Mouse (Mus musculus) intestine, embryonic 16.5 days (tissue): Measurements from ENCODE around the gene Csmd2. TPM values are rescaled to one million over a fixed set of nuclear protein-coding genes. Genes with fewer than 3 reads are reported as not detected.

Source experiments
- ATAC-seq: fragments of 200-750 bp; cut with Nextera tagmentation; 2 replicates; pipeline ENCODE4 v1.8.0; 2017; ENCODE audit warnings: moderate TSS enrichment, moderate library complexity
- H3K27ac ChIP-seq: fragments of 300-500 bp; sonication (generic); 2 replicates; pipeline ENCODE4 v1.5.1; 2014; ENCODE audit warnings: mild to moderate bottlenecking, low read length
- H3K27me3 ChIP-seq: fragments of 300-500 bp; sonication (generic); replicated peaks from 2 replicates; pipeline ENCODE4 v1.6.1; 2014; ENCODE audit warnings: low read length, control low read depth, mixed read lengths; ENCODE audit not compliant: control insufficient read depth, insufficient read depth
- H3K36me3 ChIP-seq: fragments of 300-500 bp; sonication (generic); 2 replicates; pipeline ENCODE4 v1.6.1; 2014; ENCODE audit warnings: low read length, control low read depth; ENCODE audit not compliant: control insufficient read depth, insufficient read depth
- H3K4me1 ChIP-seq: fragments of 300-500 bp; sonication (generic); 2 replicates; pipeline ENCODE4 v1.6.1; 2014; ENCODE audit warnings: low read length, control low read depth, mixed read lengths; ENCODE audit not compliant: control insufficient read depth, insufficient read depth
- H3K4me2 ChIP-seq: fragments of 300-500 bp; sonication (generic); 2 replicates; pipeline ENCODE4 v1.6.1; 2014; ENCODE audit warnings: low read depth, low read length, control low read depth
- H3K4me3 ChIP-seq: fragments of 300-500 bp; sonication (generic); 2 replicates; pipeline ENCODE4 v1.5.1; 2014; ENCODE audit warnings: mild to moderate bottlenecking, low read length
- H3K9ac ChIP-seq: fragments of 300-500 bp; sonication (generic); 2 replicates; pipeline ENCODE4 v1.6.1; 2014; ENCODE audit warnings: low read depth, low read length
- H3K9me3 ChIP-seq: fragments of 300-500 bp; sonication (generic); 2 replicates; pipeline ENCODE4 v1.6.1; 2016; ENCODE audit warnings: low read length, control low read depth; ENCODE audit not compliant: control insufficient read depth
- WGBS: fragments of 180-500 bp; shearing (Covaris S2); extraction: QIAGEN DNeasy Blood & Tissue Kit; methylation state at CpG from one replicate; pipeline ENCODE4 v1.1.7; 2014; 5-methylcytosine and 5-hydroxymethylcytosine counted together
- polyA plus RNA-seq: library from polyadenylated mRNA; unstranded; fragments of >200 nt; fragmentation: Nextera tagmentation; extraction: Ambion mirVana; gene quantifications from 2 replicates; pipeline ENCODE4 v1.2.1, GENCODE M21; 2015

Csmd2 gene
- polyA plus RNA-seq, 1 experiment from 2014 or later = 0.09 TPM

DNA sequence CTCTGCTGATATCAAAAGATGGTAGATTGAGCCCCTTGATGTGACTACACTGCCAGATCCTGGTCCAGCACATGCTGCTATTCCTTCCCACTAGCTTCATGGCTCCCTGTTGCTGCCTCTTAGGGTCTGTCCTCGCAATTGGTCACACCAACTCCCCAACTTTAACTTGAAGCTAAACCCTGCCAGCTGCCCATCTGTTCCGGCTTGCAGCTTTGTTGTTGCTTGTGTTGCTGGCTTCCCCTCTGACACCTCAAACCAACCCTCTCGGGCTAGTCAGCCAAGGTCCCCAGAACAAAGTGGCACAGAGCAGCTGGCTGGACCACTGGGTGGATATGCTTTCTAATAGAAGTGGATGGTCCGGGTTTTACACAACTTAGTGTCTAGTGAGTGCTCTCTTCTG is 339.1 kb downstream of the Csmd2 start:
- Histone ChIP-seq H3K4me1 (no peaks in the 10 kb centered on the region), H3K9me3 (no peaks in the 10 kb centered on the region), H3K27ac (no peak overlapping the region), H3K9ac (no peak overlapping the region), H3K4me2 (no peak overlapping the region), H3K27me3 (no peaks in the 10 kb centered on the region), H3K36me3 (no peaks in the 10 kb centered on the region), H3K4me3 (no peak overlapping the region)
- no peak for ATAC-seq
- WGBS = 79% methylated on average over 4 of the region's 4 CpGs

DNA sequence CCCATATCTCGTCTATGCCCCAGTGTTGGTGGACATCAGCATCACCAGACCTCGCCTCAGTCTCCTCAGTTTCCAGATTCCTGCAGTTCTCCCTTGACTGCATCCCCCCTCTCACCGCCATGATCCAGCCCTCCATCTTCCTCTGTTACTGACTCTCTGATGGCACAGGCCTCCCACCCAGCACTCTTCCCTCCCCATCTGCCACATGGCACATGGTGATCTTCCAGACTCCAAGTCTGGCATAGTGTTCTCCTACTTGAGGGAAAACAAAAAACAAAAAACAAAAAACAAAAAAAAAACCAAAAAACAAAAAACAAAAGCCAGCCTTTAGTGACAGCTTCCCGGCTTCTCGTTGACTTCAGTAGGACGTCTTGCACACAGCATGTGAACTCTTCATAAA is 339.8 kb downstream of the Csmd2 start:
- Histone ChIP-seq H3K36me3 (no peaks in the 10 kb centered on the region), H3K4me1 (no peaks in the 10 kb centered on the region), H3K27me3 (no peaks in the 10 kb centered on the region), H3K4me2 (no peak overlapping the region), H3K27ac (no peak overlapping the region), H3K4me3 (no peak overlapping the region), H3K9ac (no peak overlapping the region), H3K9me3 (no peaks in the 10 kb centered on the region)
- 86% methylated on average over 6 of the region's 6 CpGs for WGBS
- no peak for ATAC-seq

DNA sequence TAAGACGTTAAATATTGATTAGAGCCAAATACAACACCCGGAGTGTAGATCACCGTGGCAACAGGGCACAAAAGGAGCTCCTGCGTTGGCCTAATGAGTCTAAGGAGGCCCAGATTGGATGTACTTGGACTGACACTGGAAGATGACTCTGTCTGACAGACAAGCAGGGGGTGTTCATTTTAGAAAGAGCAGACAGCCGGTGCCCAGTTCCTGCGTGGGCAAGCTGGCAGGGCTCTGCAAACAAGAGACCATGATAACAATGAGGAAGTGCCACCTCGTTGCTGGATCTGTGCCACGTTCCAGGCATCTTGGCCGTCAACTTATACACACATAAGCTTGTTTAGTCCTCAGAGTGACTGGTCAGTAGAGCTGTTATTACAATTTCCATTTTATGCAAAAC is 342.9 kb downstream of the Csmd2 start:
- H3K9ac ChIP-seq = no peak overlapping the region
- no peak overlapping the region for H3K4me3 ChIP-seq
- no peaks in the 10 kb centered on the region for H3K36me3 ChIP-seq
- no peak for ATAC-seq
- 64% methylated on average over 9 of the region's 9 CpGs for WGBS
- H3K4me2 ChIP-seq = no peak overlapping the region
- H3K4me1 ChIP-seq = no peaks in the 10 kb centered on the region
- H3K9me3 ChIP-seq = no peaks in the 10 kb centered on the region
- H3K27me3 ChIP-seq = no peaks in the 10 kb centered on the region
- no peak overlapping the region for H3K27ac ChIP-seq

DNA sequence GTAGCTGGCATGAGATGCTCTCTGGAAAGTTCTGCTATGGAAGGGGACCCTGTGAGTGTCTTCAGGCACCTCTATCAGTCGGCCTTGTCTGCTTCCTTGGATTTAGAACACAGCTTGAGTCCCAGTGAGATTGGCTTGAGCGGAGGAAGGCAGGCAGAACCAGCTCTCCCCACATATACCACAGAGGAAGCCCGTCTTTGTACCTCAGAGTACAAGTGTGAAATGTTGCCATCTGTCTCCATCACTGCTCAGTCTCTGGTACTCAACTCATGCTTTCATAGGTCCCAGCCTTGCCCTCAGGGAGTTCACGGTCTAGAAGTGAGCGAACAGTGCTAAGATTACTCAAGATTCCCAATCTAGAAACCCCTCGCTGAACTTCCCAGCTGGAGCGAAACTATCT is 352.8 kb downstream of the Csmd2 start:
- WGBS = 87% methylated on average over 7 of the region's 7 CpGs
- ATAC-seq = no peak

DNA sequence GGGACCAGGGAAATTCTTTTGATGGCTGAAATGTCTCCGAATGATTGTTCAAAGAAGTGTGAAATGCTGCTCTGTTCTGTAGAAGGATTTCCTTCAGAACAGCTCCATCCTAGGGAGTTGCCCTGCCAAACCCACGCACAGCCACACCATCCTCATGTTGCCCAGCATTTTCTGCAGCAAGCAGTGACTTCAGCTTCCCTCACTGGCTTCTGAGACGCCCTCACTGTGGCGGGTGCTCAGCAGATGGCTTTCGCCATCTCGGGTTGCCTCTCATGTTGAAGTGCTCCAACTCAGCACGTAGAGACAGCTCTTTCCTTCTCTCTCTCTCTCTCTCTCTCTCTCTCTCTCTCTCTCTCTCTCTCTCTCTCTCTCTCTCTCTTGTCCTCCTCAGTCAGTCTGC is 353.7 kb downstream of the Csmd2 start:
- Histone ChIP-seq H3K27ac (no peak overlapping the region), H3K27me3 (no peaks in the 10 kb centered on the region), H3K9ac (no peak overlapping the region), H3K9me3 (no peaks in the 10 kb centered on the region), H3K4me2 (no peak overlapping the region), H3K36me3 (no peaks in the 10 kb centered on the region), H3K4me3 (no peak overlapping the region), H3K4me1 (no peaks in the 10 kb centered on the region)
- no peak for ATAC-seq
- 53% methylated on average over 7 of the region's 7 CpGs for WGBS

More for the DNA sequence above, 352.8 kb downstream of the Csmd2 start:
- no peak overlapping the region for H3K4me2 ChIP-seq
- no peak overlapping the region for H3K27ac ChIP-seq
- no peak overlapping the region for H3K4me3 ChIP-seq
- no peaks in the 10 kb centered on the region for H3K4me1 ChIP-seq
- no peaks in the 10 kb centered on the region for H3K27me3 ChIP-seq
- no peaks in the 10 kb centered on the region for H3K36me3 ChIP-seq
- H3K9ac ChIP-seq = no peak overlapping the region
- no peaks in the 10 kb centered on the region for H3K9me3 ChIP-seq

DNA sequence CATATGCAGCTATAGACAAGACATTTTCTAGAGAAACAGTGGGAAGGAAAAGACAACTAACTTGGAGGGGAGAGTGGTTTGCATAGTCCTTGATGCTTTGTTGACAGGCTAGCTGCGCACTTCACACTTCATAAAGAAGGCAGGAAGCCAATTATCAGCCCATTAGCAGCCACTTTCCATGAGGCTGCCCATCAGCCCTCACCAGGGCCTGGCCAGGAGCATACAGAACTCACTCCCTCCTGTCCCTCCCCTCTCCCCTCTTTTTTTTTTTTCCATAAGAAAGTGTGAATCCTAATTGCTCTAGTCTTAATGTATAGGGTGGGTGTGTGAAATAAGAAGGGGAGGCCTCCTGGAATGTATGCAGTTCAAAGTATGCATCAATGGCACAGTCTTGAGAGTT is 354.6 kb downstream of the Csmd2 start:
- no peaks in the 10 kb centered on the region for H3K9me3 ChIP-seq
- no peaks in the 10 kb centered on the region for H3K36me3 ChIP-seq
- no peak overlapping the region for H3K27ac ChIP-seq
- H3K4me3 ChIP-seq = no peak overlapping the region
- no peaks in the 10 kb centered on the region for H3K4me1 ChIP-seq
- no peak overlapping the region for H3K9ac ChIP-seq
- no peak for ATAC-seq
- no peaks in the 10 kb centered on the region for H3K27me3 ChIP-seq
- 61% methylated on average over 1 of the region's 1 CpGs for WGBS
- no peak overlapping the region for H3K4me2 ChIP-seq

DNA sequence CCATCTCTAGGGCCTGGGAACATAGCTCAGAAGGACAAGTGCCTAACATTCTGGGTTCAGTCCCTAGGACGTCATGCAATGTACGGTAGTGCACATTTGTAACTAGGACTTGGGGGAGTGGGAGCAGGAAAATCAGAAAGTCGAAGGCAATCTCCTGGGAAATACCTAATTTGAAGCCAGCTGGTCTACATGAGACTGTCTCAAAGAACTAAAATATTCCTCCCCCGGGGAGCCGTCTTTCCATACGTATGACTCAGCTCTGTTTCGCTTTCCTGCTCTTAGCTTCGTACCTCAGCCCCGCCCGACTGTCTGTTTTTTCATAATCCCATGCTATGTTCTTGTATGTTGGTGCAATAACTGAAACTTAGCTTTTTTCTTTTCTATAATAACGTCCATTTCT is 371.1 kb downstream of the Csmd2 start:
- Histone ChIP-seq H3K4me3 (no peak overlapping the region), H3K9ac (no peak overlapping the region), H3K27ac (no peak overlapping the region), H3K9me3 (no peaks in the 10 kb centered on the region), H3K36me3 (no peaks in the 10 kb centered on the region), H3K27me3 (no peaks in the 10 kb centered on the region), H3K4me1 (no peaks in the 10 kb centered on the region), H3K4me2 (no peak overlapping the region)
- ATAC-seq = no peak
- WGBS = 88% methylated on average over 11 of the region's 11 CpGs

DNA sequence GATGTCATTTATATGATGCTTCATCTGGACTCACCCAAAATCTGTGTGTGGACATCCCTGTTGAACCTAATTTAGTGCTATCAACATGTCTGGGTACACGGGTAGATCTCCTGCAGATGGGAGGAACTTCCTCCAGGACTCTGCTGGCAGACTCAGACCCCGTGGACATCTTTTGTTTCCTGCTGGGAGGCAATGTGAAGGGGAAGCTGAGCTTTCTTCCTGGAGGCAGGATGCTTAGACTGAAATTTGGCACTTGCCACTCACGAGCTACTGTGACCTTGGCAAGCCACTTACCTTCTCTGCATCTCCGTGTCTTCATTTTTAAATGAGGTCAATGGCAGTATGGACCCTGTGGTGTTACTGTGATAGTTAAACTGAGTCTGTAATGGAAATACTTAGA is 378.2 kb downstream of the Csmd2 start:
- 76% methylated on average over 4 of the region's 4 CpGs for WGBS
- Histone ChIP-seq H3K4me2 (no peak overlapping the region), H3K9me3 (no peaks in the 10 kb centered on the region), H3K36me3 (no peaks in the 10 kb centered on the region), H3K27me3 (no peaks in the 10 kb centered on the region), H3K9ac (no peak overlapping the region), H3K4me1 (no peaks in the 10 kb centered on the region), H3K27ac (no peak overlapping the region), H3K4me3 (no peak overlapping the region)
- ATAC-seq = no peak

DNA sequence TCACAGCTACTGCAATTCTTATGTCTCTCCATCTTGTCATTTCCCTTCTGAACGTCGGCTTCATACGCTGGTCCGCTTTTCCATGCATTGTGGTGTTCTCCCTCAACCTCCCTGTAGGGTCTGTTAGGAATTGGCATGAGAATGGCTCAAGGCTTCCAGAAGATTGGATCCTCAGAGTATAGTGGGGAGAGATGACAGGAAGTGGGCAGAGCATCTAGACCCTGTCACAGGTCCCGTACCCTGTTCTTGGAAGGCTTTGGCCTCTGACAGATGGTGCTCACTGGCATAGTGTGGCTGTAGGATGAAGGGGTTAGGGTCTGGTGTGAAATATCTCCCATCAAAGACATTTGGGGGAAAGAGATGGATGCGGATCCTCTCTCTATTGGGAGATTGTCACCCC is 380.4 kb downstream of the Csmd2 start:
- 90% methylated on average over 6 of the region's 6 CpGs for WGBS
- H3K4me2 ChIP-seq = no peak overlapping the region
- H3K27me3 ChIP-seq = no peaks in the 10 kb centered on the region
- no peak overlapping the region for H3K4me3 ChIP-seq
- no peak for ATAC-seq
- H3K9ac ChIP-seq = no peak overlapping the region
- no peak overlapping the region for H3K27ac ChIP-seq
- no peaks in the 10 kb centered on the region for H3K36me3 ChIP-seq
- H3K9me3 ChIP-seq = no peaks in the 10 kb centered on the region
- H3K4me1 ChIP-seq = no peaks in the 10 kb centered on the region

DNA sequence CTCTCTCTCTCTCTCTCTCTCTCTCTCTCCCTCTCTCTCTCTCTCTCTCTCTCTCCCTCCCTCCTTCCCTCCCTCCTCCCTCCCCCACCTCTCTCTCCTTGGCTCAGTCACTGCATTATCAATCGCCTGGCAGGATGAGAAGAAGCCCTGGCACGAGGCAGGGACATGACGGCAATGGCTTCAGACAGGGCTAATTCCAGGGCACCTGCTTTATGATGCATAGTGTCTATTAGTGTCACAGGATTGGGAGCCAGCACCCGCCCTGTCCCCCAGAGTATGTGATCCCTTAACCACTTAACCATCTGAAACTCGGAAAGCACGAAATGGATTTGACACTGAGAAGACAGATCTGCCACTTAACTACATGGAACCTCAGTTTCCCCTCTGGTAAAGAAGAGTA is 384.1 kb downstream of the Csmd2 start:
- ATAC-seq = no peak
- Histone ChIP-seq H3K27me3 (no peaks in the 10 kb centered on the region), H3K9me3 (no peaks in the 10 kb centered on the region), H3K27ac (no peak overlapping the region), H3K9ac (no peak overlapping the region), H3K4me2 (no peak overlapping the region), H3K4me1 (no peaks in the 10 kb centered on the region), H3K36me3 (no peaks in the 10 kb centered on the region), H3K4me3 (no peak overlapping the region)
- 79% methylated on average over 6 of the region's 6 CpGs for WGBS
